Mouse (Mus musculus) kidney, adult 2 months (tissue): ENCODE measurements around the gene Rbm39.

Source experiments
- CTCF ChIP-seq: fragments of 200-500 bp; conservative IDR thresholded peaks from 2 replicates; pipeline ENCODE4 v1.5.1; 2011; ENCODE audit warnings: low read depth, mild to moderate bottlenecking, control low read depth, low read length, moderate library complexity, mixed read lengths; ENCODE audit not compliant: insufficient read depth, insufficient read length
- POLR2A ChIP-seq: fragments of 200-500 bp; IDR thresholded peaks from one replicate; pipeline ENCODE4 v1.6.1; 2011; ENCODE audit warnings: low read depth, low read length, control low read depth

DNA sequence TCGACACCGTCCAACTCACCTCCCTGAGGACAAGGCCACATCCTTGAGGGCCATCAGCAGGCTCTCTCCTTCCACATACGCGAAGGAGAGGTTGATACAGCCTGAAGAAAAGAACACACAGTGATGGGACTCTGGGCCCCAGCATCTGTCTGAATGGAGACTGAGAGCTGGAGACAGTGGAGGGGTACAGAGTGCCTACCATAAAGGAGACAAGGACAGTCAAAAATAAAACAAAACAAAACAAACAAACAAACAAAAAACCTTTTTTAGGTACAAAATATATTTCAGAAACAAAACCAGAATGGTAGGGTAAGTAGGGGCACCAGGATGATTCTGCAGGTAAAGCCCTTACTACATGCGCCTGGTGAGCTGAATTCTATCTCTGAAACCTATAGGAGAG lies 53.0 kb downstream of the Rbm39 start, which contains the start of gene Gm28036:
- no peak for TF ChIP-seq POLR2A
- TF ChIP-seq CTCF = no peak
